Mouse (Mus musculus): ENCODE data around the gene Slc22a13. TPM values are rescaled to one million over a fixed set of nuclear protein-coding genes. Genes with fewer than 3 reads are reported as not detected.

Gene Slc22a13
- 0.09 TPM for polyA plus RNA-seq (2021)

- no peak for TF ChIP-seq CTCF (IDR thresholded peaks at IDR 0.05)
- CTCF ChIA-PET = no interaction called here
- ATAC-seq (no peak), DNase-seq (ENCODE audit: low read depth, low spot score) (no peak)
- no peaks in the 10 kb centered on the region for H3K27me3 ChIP-seq
- POLR2A ChIA-PET = no interaction called here
- in situ Hi-C loops (cut with MboI; ENCODE audit: low pct_unique_long_range_greater_than_20kb) = no loop called here
Measured at GRCm38 (mm10) chr9:119208998-119209397, at the start of gene Slc22a13. Slc22a13 (minus strand) TSS chr9:119209098.

- no peak for TF ChIP-seq CTCF (IDR thresholded peaks at IDR 0.05)
- ATAC-seq = no peak
- no peak for DNase-seq (ENCODE audit: low read depth, low spot score)
- H3K27me3 ChIP-seq = no peaks in the 10 kb centered on the region
- in situ Hi-C loops (cut with MboI; ENCODE audit: low pct_unique_long_range_greater_than_20kb) = no loop called here
- CTCF ChIA-PET = interaction anchor here (1.2 kb wide), 1 partner anchor 18 kb away, joined by 4 read pairs; no protein-coding TSS in a partner anchor
- POLR2A ChIA-PET = no interaction called here
Measured at GRCm38 (mm10) chr9:119258128-119258527, 49.2 kb upstream of the Slc22a13 start.

GRCm38 (mm10) chr9:119256161-119256560 is 47.3 kb upstream of the Slc22a13 start:
- ATAC-seq (no peak), DNase-seq (ENCODE audit: low read depth, low spot score) (no peak)
- H3K27me3 ChIP-seq = no peaks in the 10 kb centered on the region
- in situ Hi-C loops (cut with MboI; ENCODE audit: low pct_unique_long_range_greater_than_20kb) = no loop called here
- CTCF ChIA-PET = interaction anchor here (1.3 kb wide), 1 partner anchor 15 kb away, joined by 4 read pairs; no protein-coding TSS in a partner anchor
- TF ChIP-seq CTCF (IDR thresholded peaks at IDR 0.05) = no peak
- POLR2A ChIA-PET = interaction anchor here (0.7 kb wide), 1 partner anchor 97 kb away, joined by 4 read pairs; no protein-coding TSS in a partner anchor

- CTCF ChIA-PET = interaction anchor here (1.3 kb wide), 2 partner anchors 11 to 16 kb away, joined by 4 read pairs; no protein-coding TSS in a partner anchor
- DNase-seq (ENCODE audit: low read depth, low spot score) (no peak), ATAC-seq (no peak)
- TF ChIP-seq CTCF (IDR thresholded peaks at IDR 0.05) = no peak
- H3K27me3 ChIP-seq = no peaks in the 10 kb centered on the region
- POLR2A ChIA-PET = interaction anchor here (0.6 kb wide), 1 partner anchor 589 kb away, joined by 3 read pairs; no protein-coding TSS in a partner anchor
- in situ Hi-C loops (cut with MboI; ENCODE audit: low pct_unique_long_range_greater_than_20kb) = no loop called here
Measured at GRCm38 (mm10) chr9:119255096-119255495, 46.2 kb upstream of the Slc22a13 start.

- ChIA-PET CTCF (interaction anchor here (0.9 to 1.3 kb wide), 2 partner anchors 10 to 62 kb away, joined by 3 to 4 read pairs; no protein-coding TSS in a partner anchor), POLR2A (interaction anchor here (0.6 kb wide), 1 partner anchor 588 kb away, joined by 3 read pairs; no protein-coding TSS in a partner anchor)
- no peaks in the 10 kb centered on the region for H3K27me3 ChIP-seq
- ATAC-seq (no peak), DNase-seq (ENCODE audit: low read depth, low spot score) (no peak)
- peak; percentile 17 for TF ChIP-seq CTCF (IDR thresholded peaks at IDR 0.05)
- in situ Hi-C loops (cut with MboI; ENCODE audit: low pct_unique_long_range_greater_than_20kb) = no loop called here
Measured at GRCm38 (mm10) chr9:119254187-119254586, 45.3 kb upstream of the Slc22a13 start.

GRCm38 (mm10) chr9:119247996-119248395 is 39.1 kb upstream of the Slc22a13 start:
- CTCF ChIA-PET = no interaction called here

GRCm38 (mm10) chr9:119246826-119247225 is 37.9 kb upstream of the Slc22a13 start:
- DNase-seq (ENCODE audit: low read depth, low spot score) (no peak), ATAC-seq (no peak)
- ChIA-PET CTCF (no interaction called here), POLR2A (interaction anchor here (0.5 kb wide), 1 partner anchor 86 kb away, joined by 3 read pairs; no protein-coding TSS in a partner anchor)
- in situ Hi-C loops (cut with MboI; ENCODE audit: low pct_unique_long_range_greater_than_20kb) = no loop called here
- no peaks in the 10 kb centered on the region for H3K27me3 ChIP-seq
- no peak for TF ChIP-seq CTCF (IDR thresholded peaks at IDR 0.05)

More at GRCm38 (mm10) chr9:119247996-119248395, 39.1 kb upstream of the Slc22a13 start:
- in situ Hi-C loops (cut with MboI; ENCODE audit: low pct_unique_long_range_greater_than_20kb) = no loop called here
- no peaks in the 10 kb centered on the region for H3K27me3 ChIP-seq
- no peak for TF ChIP-seq CTCF (IDR thresholded peaks at IDR 0.05)
- ATAC-seq (no peak), DNase-seq (ENCODE audit: low read depth, low spot score) (no peak)
- POLR2A ChIA-PET = interaction anchor here (0.6 to 0.7 kb wide), 2 partner anchors 18 to 338 kb away, joined by 3 read pairs; no protein-coding TSS in a partner anchor

GRCm38 (mm10) chr9:119243981-119244380 is 35.1 kb upstream of the Slc22a13 start:
- in situ Hi-C loops (cut with MboI; ENCODE audit: low pct_unique_long_range_greater_than_20kb) = no loop called here
- DNase-seq (ENCODE audit: low read depth, low spot score) (no peak), ATAC-seq (no peak)
- ChIA-PET CTCF (interaction anchor here (1.0 kb wide), 1 partner anchor 10 kb away, joined by 4 read pairs; no protein-coding TSS in a partner anchor), POLR2A (no interaction called here)
- no peak for TF ChIP-seq CTCF (IDR thresholded peaks at IDR 0.05)
- H3K27me3 ChIP-seq = no peaks in the 10 kb centered on the region

GRCm38 (mm10) chr9:119241169-119241865 is 32.4 kb upstream of the Slc22a13 start:
- ChIA-PET POLR2A (no interaction called here), CTCF (no interaction called here)
- no peaks in the 10 kb centered on the region for H3K27me3 ChIP-seq
- TF ChIP-seq CTCF (IDR thresholded peaks at IDR 0.05) = no peak
- in situ Hi-C loops (cut with MboI; ENCODE audit: low pct_unique_long_range_greater_than_20kb) = no loop called here
- ATAC-seq (no peak), DNase-seq (ENCODE audit: low read depth, low spot score) (no peak)

- no peaks in the 10 kb centered on the region for H3K27me3 ChIP-seq
- ChIA-PET CTCF (interaction anchor here (1.2 kb wide), 1 partner anchor 17 kb away, joined by 4 read pairs; no protein-coding TSS in a partner anchor), POLR2A (no interaction called here)
- no peak for ATAC-seq
- in situ Hi-C loops (cut with MboI; ENCODE audit: low pct_unique_long_range_greater_than_20kb) = no loop called here
- no peak for DNase-seq (ENCODE audit: low read depth, low spot score)
- no peak for TF ChIP-seq CTCF (IDR thresholded peaks at IDR 0.05)
Measured at GRCm38 (mm10) chr9:119240286-119240997, 31.5 kb upstream of the Slc22a13 start.

- DNase-seq (ENCODE audit: low read depth, low spot score) (no peak), ATAC-seq (no peak)
- no peaks in the 10 kb centered on the region for H3K27me3 ChIP-seq
- in situ Hi-C loops (cut with MboI; ENCODE audit: low pct_unique_long_range_greater_than_20kb) = no loop called here
- TF ChIP-seq CTCF (IDR thresholded peaks at IDR 0.05) = no peak
- CTCF ChIA-PET = no interaction called here
- POLR2A ChIA-PET = no interaction called here
Measured at GRCm38 (mm10) chr9:119239274-119239673, 30.4 kb upstream of the Slc22a13 start.
